Mouse (Mus musculus): ENCODE measurements at regions not wholly inside any gene's neighbourhood (a gene's known extent, or its start where the extent isn't known, plus 50 kb on each side); places are given as distances from the start of the nearest gene placed in this dataset.
"Not testable (repeated sequence)": the region's sequence is repeated elsewhere in the genome, so short reads cannot be mapped to it uniquely, and the experiment has no call there.

- DNase-seq (ENCODE audit: low read depth, low spot score) = no peak
These were observed 987.6 kb upstream of the Gm38303 start for GRCm38 (mm10) chr3:11323101-11323500.

- no peak for DNase-seq (ENCODE audit: low read depth, low spot score)
These were observed 957.5 kb upstream of the Gm38303 start for GRCm38 (mm10) chr3:11293001-11293400.

GRCm38 (mm10) chr3:11261052-11261451 lies 925.6 kb upstream of the Gm38303 start:
- no peak for DNase-seq (ENCODE audit: low read depth, low spot score)

GRCm38 (mm10) chr3:11213996-11214395 lies 878.5 kb upstream of the Gm38303 start:
- DNase-seq (ENCODE audit: low read depth, low spot score) = no peak

GRCm38 (mm10) chr3:11212921-11213648 lies 877.6 kb upstream of the Gm38303 start:
- DNase-seq (ENCODE audit: low read depth, low spot score) = peak; percentile 25

GRCm38 (mm10) chr3:11212290-11212912 lies 876.9 kb upstream of the Gm38303 start:
- not testable (repeated sequence) for DNase-seq (ENCODE audit: low read depth, low spot score)

- DNase-seq (ENCODE audit: low read depth, low spot score) = not testable (repeated sequence)
These were observed 875.7 kb upstream of the Gm38303 start for GRCm38 (mm10) chr3:11210920-11211811.

GRCm38 (mm10) chr3:11174002-11174401 lies 838.5 kb upstream of the Gm38303 start:
- DNase-seq (ENCODE audit: low read depth, low spot score) = no peak

- no peak for DNase-seq (ENCODE audit: low read depth, low spot score)
These were observed 819.9 kb upstream of the Gm38303 start for GRCm38 (mm10) chr3:11155350-11155749.
